Mouse (Mus musculus) skeletal muscle tissue, adult 2 months (tissue): ENCODE data around the gene Gm21852.
"Not testable (repeated sequence)": the region's sequence is repeated elsewhere in the genome, so short reads cannot be mapped to it uniquely, and the experiment has no call there.

Experiments
- DNase-seq: peaks from one replicate; pipeline ENCODE4 v3.0.0-alpha.2; 2012; ENCODE audit warnings: low read depth, low spot score

Gm21852 gene

GRCm38 (mm10) chrY:40651896-40652295, at the start of gene Gm21852:
TSS of gene Gm21852 (minus strand) at chrY:40651996.
- not testable (repeated sequence) for DNase-seq
